Mouse (Mus musculus): ENCODE measurements around the gene Tmem50b. TPM values are rescaled to one million over a fixed set of nuclear protein-coding genes. Genes with fewer than 3 reads are reported as not detected.
"Not testable (repeated sequence)": the region's sequence is repeated elsewhere in the genome, so short reads cannot be mapped to it uniquely, and the experiment has no call there.

Tmem50b gene
- total RNA-seq (2022): 10 to 100 TPM; 49.1 to 56.7 (median 50.9) TPM

- peak; percentile 98 for DNase-seq (ENCODE audit: low spot score)
These were observed at the start of gene Tmem50b for GRCm38 (mm10) chr16:91597672-91598010. Tmem50b (minus strand) TSS chr16:91597800.

DNA sequence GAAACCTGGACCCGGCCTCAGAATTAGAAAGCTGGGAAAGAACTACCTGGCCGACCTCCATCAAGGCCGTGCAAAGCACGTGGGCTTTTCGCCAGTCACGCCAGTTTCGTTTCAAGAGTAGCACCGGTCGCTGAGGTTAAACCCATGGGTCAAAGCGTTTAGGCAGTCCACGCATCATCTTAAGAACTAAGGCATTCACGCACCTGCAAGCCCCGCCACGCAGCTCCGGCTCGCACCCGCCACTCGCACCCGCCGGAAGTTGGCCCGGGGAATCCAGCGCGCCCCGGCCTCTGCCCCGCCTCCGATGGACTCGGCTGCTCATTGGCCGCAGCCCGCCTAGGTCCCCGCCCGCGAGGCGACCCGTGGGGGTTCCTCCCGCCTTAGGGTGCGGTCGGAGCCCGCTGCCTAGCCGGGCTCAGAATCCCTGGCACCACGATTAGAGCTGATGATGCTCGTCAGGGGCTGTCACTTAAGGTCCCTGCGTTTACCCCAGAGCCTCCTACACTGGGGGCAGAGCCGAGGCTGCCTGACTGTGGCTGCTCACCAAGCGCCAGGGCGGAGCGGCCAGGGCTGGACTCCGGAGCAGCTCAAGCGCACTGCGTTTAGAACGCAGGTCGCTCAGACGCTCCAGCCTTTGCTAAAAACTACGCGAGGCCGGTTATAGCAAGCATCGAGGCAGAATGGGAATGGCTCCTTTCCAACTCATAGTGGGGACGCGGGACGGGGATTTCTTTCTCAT, 49.2 kb upstream of the Tmem50b start, which contains the start of gene Gart:
TSS of gene Gart (minus strand) at position 272 of the 739 bp plus-strand sequence.
- DNase-seq (ENCODE audit: low spot score): peak; percentile 94

- no peak for DNase-seq (ENCODE audit: low spot score)
These were observed 48.5 kb upstream of the Tmem50b start for GRCm38 (mm10) chr16:91645995-91646602.

DNA sequence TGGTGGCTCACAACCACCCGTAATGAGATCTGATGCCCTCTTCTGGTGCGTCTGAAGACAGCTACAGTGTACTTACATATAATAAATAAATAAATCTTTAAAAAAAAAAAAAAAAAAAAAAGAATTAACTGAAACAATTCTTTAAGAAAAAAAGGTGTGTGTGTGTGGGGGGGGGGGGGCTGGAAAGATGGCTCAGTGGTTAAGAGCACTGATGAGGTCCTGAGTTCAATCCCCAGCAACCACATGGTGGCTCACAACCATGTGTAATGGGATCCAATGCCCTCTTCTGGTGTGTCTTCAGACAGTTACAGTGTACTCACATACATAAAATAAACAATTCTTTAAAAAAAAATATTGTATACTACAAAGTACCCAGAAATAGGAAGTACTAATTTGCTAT, 47.8 kb upstream of the Tmem50b start:
- DNase-seq (ENCODE audit: low spot score): not testable (repeated sequence)

DNA sequence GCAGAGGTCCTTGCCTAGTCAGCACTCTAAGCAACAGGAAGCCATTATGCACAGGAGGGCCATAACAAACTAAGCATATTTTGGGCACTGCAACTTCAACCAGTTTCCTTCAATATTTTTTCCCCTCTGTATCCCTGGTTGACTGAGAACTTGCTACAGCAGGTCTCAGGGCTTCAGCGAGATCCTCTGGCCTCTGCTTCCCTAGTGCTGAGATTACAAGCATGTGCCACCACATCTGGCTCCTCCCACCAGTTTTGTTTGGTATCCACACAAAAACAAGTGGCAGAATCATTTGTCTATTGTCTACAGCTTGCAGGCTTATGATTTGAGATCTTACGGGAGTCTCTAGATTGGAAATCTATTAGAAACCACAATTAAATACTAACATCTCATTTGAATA, 47.3 kb upstream of the Tmem50b start:
- no peak for DNase-seq (ENCODE audit: low spot score)

GRCm38 (mm10) chr16:91640171-91640570, 42.6 kb upstream of the Tmem50b start:
- no peak for DNase-seq (ENCODE audit: low spot score)

DNA sequence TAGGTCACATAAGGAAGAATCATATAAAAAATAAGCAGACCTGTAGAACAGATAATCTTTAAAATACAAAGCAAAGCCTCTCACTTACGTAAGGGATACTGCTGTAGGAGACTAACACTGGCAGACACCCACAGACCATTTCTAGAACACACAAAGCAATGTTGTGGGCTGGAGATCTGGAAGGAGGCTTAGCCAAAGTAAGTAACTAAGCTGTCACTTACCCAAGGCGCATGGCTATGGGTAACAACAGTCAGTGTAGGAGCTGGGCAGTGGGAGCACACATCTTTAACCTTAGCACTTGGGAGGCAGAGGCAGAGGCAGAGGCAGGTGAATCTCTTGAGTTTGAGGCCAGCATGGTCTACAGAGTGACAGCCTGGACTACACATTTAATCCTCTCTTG, 42.0 kb upstream of the Tmem50b start:
- no peak for DNase-seq (ENCODE audit: low spot score)

GRCm38 (mm10) chr16:91639161-91639560, 41.6 kb upstream of the Tmem50b start:
- no peak for DNase-seq (ENCODE audit: low spot score)

GRCm38 (mm10) chr16:91633641-91634040, 36.0 kb upstream of the Tmem50b start:
- no peak for DNase-seq (ENCODE audit: low spot score)

DNA sequence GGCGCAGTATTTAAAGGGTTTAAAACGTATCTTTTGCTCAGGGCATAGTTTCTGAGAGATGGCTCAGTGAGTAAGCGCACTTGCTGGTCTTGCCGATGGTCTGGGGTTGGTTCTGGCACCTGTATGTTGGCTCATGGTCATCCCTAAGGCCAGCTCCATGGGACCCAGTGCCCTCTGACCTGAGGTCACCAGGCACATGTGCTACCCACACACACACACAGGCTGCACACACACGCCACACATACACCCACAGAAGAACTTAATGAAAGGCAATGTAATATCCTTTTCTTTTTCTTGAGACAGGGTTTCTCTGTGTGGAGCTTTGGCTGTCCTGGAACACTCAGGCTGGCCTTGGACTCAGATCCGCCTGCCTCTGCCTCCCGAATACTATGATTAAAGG, 35.3 kb upstream of the Tmem50b start:
- DNase-seq (ENCODE audit: low spot score): no peak

DNA sequence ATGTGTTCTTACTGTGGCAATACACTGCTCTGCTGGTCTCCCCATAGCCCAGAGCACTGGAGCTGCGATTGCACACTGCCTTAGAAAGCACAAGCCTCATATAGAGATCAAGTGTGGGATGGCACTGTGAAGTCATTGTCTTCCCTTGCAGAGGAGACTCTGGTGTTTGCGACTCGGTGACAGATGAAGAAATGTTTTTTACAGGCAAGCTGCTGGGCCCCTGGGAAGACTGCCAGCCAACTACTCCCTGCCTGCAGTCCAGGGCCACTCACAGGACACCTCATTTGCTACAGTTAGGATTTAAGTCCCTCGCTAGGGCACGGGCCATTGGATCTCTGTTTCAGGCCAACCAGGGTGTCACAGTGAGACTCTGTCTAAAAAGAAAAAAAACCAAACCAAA, 34.8 kb upstream of the Tmem50b start:
- no peak for DNase-seq (ENCODE audit: low spot score)

DNA sequence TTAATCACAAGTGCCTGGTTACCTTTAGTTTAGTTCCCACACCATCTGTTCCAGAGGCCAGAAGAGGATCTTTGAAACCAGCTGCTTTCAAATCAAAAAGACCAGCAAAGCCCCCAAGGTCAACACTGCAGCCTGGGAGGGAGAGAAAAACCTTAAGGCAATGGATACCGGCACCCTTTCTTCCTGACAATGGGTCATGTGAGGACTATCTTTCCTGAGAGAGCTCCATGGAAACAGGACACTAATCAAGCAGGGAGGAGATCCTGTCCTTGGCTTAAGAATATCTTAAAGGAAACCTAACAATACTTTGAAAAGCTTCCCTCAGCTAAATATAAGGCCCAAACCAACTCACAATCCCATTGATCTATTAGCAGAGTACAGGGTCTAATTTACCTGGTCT, 33.0 kb upstream of the Tmem50b start:
- no peak for DNase-seq (ENCODE audit: low spot score)

DNA sequence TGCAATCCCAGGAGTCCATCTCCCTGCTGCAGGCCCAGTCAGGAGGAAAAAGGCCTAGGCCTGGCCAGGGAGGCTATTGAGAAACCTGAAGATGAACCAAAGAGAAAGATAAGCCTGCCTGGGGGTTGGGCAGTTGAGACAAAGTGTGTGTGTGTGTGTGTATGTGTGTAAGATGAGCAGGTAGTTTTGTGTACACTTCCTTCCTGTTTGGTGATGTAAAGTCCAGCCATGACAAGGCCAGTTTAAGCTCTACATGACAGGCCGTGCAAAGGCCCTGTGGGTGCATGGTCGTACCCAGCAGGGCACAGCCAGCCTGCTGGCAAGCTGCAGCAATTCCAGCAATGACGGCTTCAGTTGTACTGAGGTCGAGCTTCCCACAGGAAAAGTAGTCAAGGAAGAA, 32.1 kb upstream of the Tmem50b start:
- no peak for DNase-seq (ENCODE audit: low spot score)

DNA sequence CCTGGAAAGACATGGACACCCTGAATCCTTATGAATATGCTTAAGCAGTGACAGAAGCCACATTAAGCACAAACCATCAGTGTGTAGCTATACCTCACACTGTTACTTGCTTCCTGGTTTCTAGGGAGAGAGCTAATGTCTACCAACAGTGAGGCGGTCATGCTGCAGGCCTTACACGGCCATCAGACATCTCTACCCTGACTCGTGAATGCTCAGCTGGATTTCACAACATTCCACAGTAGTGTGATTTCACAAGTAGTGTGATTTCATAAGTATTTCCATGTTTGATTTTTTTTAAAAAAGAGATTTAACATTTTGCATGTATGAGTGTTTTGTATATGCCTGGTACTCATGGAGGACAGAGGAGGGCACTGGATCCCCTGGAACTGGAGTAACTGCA, 31.1 kb upstream of the Tmem50b start:
- no peak for DNase-seq (ENCODE audit: low spot score)

- no peak for DNase-seq (ENCODE audit: low spot score)
These were observed 30.2 kb upstream of the Tmem50b start for GRCm38 (mm10) chr16:91627831-91628230.

DNA sequence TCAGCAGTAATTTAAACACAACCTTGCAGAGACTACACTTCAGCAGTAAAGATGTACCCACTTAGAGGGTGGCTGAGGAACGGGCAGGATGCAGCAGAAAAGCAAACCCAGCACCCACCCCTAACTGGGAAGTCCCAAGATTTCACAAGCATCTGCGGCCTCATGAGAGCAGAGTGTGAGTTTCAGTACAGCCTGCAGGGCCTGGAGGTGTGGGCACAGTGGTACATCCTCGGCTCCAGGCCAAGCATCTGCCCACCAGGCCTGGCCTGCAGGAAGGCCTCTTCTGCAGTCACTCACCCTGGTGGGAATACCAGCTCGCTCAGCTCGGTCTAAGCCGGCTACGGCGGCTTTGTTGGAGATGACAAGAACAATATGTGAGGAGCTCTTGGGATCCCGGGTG, 25.5 kb upstream of the Tmem50b start:
- no peak for DNase-seq (ENCODE audit: low spot score)

- no peak for DNase-seq (ENCODE audit: low spot score)
These were observed 23.4 kb upstream of the Tmem50b start for GRCm38 (mm10) chr16:91620991-91621390.

GRCm38 (mm10) chr16:91620185-91620584, 22.6 kb upstream of the Tmem50b start:
- no peak for DNase-seq (ENCODE audit: low spot score)

DNA sequence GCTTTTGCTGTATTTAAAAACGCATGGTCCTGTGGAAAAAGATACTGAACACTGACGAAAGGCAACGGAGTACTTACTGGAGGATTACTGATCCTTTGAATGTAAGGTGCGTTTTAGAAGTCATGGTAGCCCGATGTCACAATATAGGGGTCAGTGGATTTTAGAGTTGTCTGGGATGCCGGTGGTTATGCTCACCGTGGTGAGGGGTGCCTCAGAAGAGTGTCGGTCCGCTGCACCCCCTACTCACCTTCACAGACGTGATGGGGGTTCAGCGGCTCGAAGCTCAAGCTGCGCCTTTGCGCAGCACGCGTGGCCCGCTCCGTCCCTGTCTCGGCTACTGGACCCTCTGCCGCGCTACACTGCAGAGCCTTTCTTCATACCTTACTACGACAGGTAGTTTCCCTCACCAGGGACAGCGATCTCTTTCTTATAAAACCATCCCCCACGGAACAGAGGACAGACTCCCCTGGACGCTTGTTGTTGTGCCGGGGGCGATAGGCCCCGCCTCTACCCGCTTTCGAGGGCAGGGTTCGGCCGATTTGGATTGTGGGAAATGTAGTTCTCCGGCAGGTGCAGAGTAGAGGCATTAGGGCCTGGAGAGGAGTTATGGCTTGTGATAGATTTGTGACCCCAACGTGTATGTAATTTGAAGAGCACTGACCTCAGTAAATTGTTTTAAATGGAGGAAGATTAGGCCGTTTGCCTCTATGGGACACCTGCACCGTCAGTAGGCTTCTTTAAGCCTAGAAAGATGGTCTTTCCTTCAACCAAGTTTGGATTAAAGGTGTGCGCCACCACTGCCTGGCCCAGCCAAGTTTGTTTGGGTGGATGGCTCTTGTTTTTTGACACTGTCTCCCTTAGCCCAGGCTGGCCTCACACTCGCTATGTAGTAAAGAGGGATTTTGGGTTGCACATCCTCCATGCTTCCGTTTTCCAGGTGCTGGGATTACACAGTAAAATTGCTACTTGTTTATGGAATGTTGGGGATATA, 21.2 kb upstream of the Tmem50b start, which contains the start of gene Dnajc28:
TSS of gene Dnajc28 (minus strand) at position 516 of the 991 bp plus-strand sequence.
- peak; percentile 84 for DNase-seq (ENCODE audit: low spot score)

DNA sequence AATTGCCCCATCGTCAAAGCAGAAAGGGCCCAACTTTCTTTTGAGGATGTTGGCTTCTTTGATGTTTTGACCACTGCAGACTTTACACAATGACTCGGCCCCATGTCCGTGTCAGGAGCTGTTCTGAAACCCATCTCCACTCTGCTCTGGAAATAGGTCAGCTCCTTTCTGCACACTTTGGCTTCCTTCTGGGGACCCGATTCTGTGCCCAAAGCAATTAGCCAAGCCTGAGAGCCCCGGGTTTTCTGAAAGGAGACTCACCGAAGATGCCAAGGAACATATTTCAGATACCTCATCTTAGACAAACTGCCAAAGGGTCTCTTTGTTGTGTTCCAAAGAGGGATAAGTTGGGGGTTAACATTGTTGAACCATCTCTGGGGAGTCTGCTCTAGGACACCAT, 17.0 kb upstream of the Tmem50b start:
- DNase-seq (ENCODE audit: low spot score): no peak

DNA sequence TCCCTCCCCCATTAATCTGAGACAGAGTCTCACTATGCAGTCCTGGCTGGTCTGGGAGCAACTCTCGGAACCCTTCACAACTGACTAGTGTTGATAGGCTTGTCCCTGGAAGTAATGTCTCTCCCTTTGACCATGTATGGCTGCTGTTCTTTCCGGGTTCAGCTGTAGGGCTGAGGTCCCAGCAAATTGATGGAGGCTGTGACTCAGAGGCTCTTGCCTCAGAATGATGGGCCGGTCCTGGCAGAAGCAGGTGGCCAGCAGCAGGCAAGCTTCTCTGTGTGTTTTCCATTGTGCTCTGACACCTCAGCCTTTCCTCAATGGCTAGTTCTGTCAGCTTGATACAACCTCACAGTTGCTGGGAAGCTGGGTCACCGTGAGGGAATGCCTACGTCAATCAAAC, 14.9 kb upstream of the Tmem50b start:
- DNase-seq (ENCODE audit: low spot score): no peak

- DNase-seq (ENCODE audit: low spot score): peak; percentile 28
These were observed 13.6 kb upstream of the Tmem50b start for GRCm38 (mm10) chr16:91611248-91611647.
